Mouse (Mus musculus) heart, postnatal 0 days (tissue): ENCODE measurements at regions not wholly inside any gene's neighbourhood (a gene's known extent, or its start where the extent isn't known, plus 50 kb on each side); places are given as distances from the start of the nearest gene placed in this dataset.
A peak's percentile ranks its signal among the peaks of the same experiment; 100 is the strongest.

ENCODE experiments used
- ATAC-seq: fragments of 200-750 bp; cut with Nextera tagmentation; 2 replicates; pipeline ENCODE4 v1.8.0; 2017; ENCODE audit warnings: low read depth, moderate number of reproducible peaks, moderate library complexity; ENCODE audit not compliant: insufficient read depth
- DNase-seq: peaks from one replicate; pipeline ENCODE4 v3.0.0-alpha.2; 2016; ENCODE audit warnings: low spot score
- H3K27ac ChIP-seq: fragments of 300-500 bp; sonication (generic); 2 replicates; pipeline ENCODE4 v1.5.1; 2014; ENCODE audit warnings: low read depth, mild to moderate bottlenecking
- H3K27me3 ChIP-seq: fragments of 300-500 bp; sonication (generic); 2 replicates; pipeline ENCODE4 v1.6.1; 2014; ENCODE audit warnings: low read length, mixed read lengths; ENCODE audit not compliant: control insufficient read depth, insufficient read depth
- H3K36me3 ChIP-seq: fragments of 300-500 bp; sonication (generic); replicated peaks from 2 replicates; pipeline ENCODE4 v1.6.1; 2014; ENCODE audit warnings: low read length, mixed read lengths; ENCODE audit not compliant: control insufficient read depth, insufficient read depth
- H3K4me1 ChIP-seq: fragments of 300-500 bp; sonication (generic); 2 replicates; pipeline ENCODE4 v1.6.1; 2014; ENCODE audit warnings: antibody characterized with exemption; ENCODE audit not compliant: control insufficient read depth, insufficient read depth
- H3K4me2 ChIP-seq: fragments of 300-500 bp; sonication (generic); 2 replicates; pipeline ENCODE4 v1.6.1; 2014; ENCODE audit warnings: low read depth, mild to moderate bottlenecking, low read length, moderate library complexity
- H3K4me3 ChIP-seq: fragments of 300-500 bp; sonication (generic); 2 replicates; pipeline ENCODE4 v1.5.1; 2014; ENCODE audit warnings: low read depth, low read length
- H3K9ac ChIP-seq: fragments of 300-500 bp; sonication (generic); replicated peaks from 2 replicates; pipeline ENCODE4 v1.6.1; 2014; ENCODE audit warnings: low read depth, low read length, mixed read lengths
- H3K9me3 ChIP-seq: fragments of 300-500 bp; sonication (generic); replicated peaks from 2 replicates; pipeline ENCODE4 v1.6.1; 2016; ENCODE audit warnings: low read length; ENCODE audit not compliant: control insufficient read depth
- CTCF ChIP-seq: IDR thresholded peaks from 2 replicates; pipeline ENCODE4 v1.5.1; 2016; ENCODE audit warnings: antibody characterized with exemption, control low read depth, low read depth
- EP300 ChIP-seq: IDR thresholded peaks from 2 replicates; pipeline ENCODE4 v1.6.1; 2016; ENCODE audit warnings: antibody characterized with exemption, low read depth
- WGBS: fragments of 180-500 bp; shearing (Covaris S2); extraction: QIAGEN DNeasy Blood & Tissue Kit; methylation state at CpG from one replicate; pipeline ENCODE4 v1.1.7; 2014; 5-methylcytosine and 5-hydroxymethylcytosine counted together

DNA sequence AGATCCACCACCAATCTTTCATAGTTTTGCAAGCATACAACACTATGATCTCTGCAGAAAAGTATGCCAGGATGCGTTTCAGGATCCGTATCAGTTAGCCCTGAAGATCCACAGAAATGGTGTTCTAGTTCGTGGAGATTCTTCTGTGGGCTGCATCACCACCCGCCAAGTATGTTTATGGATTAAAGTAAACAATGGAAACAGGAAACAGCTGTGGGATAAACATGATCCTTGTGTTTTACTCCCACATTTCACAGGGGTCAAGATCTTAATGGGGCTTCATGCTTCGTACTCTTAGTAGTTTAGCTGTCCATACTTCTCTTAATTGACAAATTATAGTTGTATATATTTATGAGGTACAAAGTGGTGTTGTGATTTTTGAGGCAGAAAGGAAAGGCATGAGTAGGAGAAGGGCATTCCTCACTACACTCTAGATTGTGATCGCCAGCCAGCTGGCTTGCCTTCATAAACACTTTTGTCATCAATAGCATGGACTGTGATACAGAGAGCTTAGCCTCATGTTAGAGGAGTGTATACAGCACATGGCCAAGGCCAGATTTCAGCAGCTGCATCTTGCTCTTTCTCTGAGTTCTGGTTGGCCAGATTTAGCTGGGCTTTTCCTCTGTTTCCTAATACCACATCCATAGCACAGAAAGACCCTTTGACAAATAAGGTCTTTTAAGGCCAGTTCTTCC lies 195.8 kb upstream of the Fermt1 start:
- Histone ChIP-seq H3K4me1 (peaks cover 3% of the 10 kb centered on the region; the same call in 1 of the 2 replicates), H3K4me3 (no peak overlapping the region), H3K9me3 (no peaks in the 10 kb centered on the region), H3K4me2 (no peak overlapping the region), H3K9ac (no peak overlapping the region), H3K27me3 (no peaks in the 10 kb centered on the region), H3K27ac (no peak overlapping the region), H3K36me3 (no peaks in the 10 kb centered on the region)
- WGBS = 64% methylated on average over 6 of the region's 6 CpGs
- DNase-seq (no peak), ATAC-seq (no peak)
- TF ChIP-seq CTCF (no peak), EP300 (no peak)

- H3K4me3 ChIP-seq = no peak overlapping the region
- H3K36me3 ChIP-seq = no peaks in the 10 kb centered on the region
- no peak overlapping the region for H3K9ac ChIP-seq
- H3K4me2 ChIP-seq = no peak overlapping the region
- no peak for DNase-seq
- no peaks in the 10 kb centered on the region for H3K27me3 ChIP-seq
- TF ChIP-seq CTCF (no peak), EP300 (no peak)
- no peak overlapping the region for H3K27ac ChIP-seq
- no peaks in the 10 kb centered on the region for H3K4me1 ChIP-seq
- no peak for ATAC-seq
- 41% methylated on average over 1 of the region's 1 CpGs for WGBS
- H3K9me3 ChIP-seq = no peaks in the 10 kb centered on the region
Measured at GRCm38 (mm10) chr2:133152461-133152860, 206.8 kb upstream of the Fermt1 start.

DNA sequence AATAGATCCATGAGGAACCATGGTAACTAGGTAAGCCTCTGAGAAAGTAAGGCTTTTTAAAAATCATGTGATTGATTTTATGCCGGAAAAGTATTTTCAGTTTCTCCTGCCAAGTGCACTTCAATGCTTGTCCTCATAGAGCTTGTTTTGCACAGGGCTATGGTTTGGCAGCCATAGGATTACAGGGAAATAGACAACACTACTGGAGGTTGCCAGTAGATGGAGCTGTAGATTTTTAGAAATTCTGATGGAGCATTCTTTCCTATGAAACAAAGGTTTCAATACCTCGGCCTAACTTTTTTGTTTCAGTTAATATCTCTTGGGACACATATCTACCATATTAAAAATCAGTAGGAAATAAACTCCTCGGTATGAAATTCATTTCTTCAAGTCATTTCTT lies 210.8 kb upstream of the Fermt1 start:
- WGBS = 23% methylated on average over 3 of the region's 3 CpGs

DNA sequence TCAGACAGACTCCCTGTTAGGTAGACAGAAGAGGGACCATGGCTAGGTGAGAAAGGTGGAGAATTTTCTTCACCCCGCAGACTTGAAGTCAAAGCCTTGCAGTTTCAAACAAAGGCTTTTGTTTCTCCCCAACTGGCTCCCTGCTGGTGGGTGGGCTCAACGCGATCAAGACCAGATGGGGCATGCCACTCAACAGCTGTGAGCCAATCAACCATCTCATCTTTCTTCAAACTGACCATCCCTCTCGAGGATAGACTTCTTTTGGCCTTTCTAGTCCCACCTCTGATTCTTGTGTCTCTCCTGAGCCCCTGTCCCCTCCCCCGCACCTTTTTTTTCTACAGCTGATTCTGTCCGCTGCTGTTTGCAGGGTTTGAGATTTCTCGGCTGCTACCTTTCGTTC lies 212.5 kb upstream of the Fermt1 start:
- WGBS = 62% methylated on average over 8 of the region's 8 CpGs
- Histone ChIP-seq H3K27me3 (no peaks in the 10 kb centered on the region), H3K9ac (no peak overlapping the region), H3K9me3 (no peaks in the 10 kb centered on the region), H3K36me3 (no peaks in the 10 kb centered on the region), H3K4me1 (no peaks in the 10 kb centered on the region), H3K4me3 (no peak overlapping the region), H3K27ac (no peak overlapping the region), H3K4me2 (no peak overlapping the region)
- DNase-seq (no peak), ATAC-seq (no peak)
- TF ChIP-seq EP300 (no peak), CTCF (no peak)

More for the DNA sequence above, 210.8 kb upstream of the Fermt1 start:
- Histone ChIP-seq H3K4me3 (no peak overlapping the region), H3K27ac (no peak overlapping the region), H3K4me2 (no peak overlapping the region), H3K27me3 (no peaks in the 10 kb centered on the region), H3K9me3 (no peaks in the 10 kb centered on the region), H3K9ac (no peak overlapping the region), H3K36me3 (no peaks in the 10 kb centered on the region), H3K4me1 (no peaks in the 10 kb centered on the region)
- peak; percentile 41 for DNase-seq
- no peak for ATAC-seq
- peak; percentile 59 for TF ChIP-seq CTCF
- TF ChIP-seq EP300 = no peak

- H3K27ac ChIP-seq = no peak overlapping the region
- TF ChIP-seq EP300 (no peak), CTCF (no peak)
- no peaks in the 10 kb centered on the region for H3K36me3 ChIP-seq
- H3K9me3 ChIP-seq = no peaks in the 10 kb centered on the region
- H3K4me1 ChIP-seq = no peaks in the 10 kb centered on the region
- ATAC-seq (no peak), DNase-seq (no peak)
- WGBS = 29% methylated on average over 2 of the region's 2 CpGs
- H3K4me3 ChIP-seq = no peak overlapping the region
- H3K9ac ChIP-seq = no peak overlapping the region
- no peak overlapping the region for H3K4me2 ChIP-seq
- no peaks in the 10 kb centered on the region for H3K27me3 ChIP-seq
Measured at GRCm38 (mm10) chr2:133159398-133159797, 213.7 kb upstream of the Fermt1 start.

GRCm38 (mm10) chr2:133176411-133176810 lies 230.7 kb upstream of the Fermt1 start:
- Histone ChIP-seq H3K4me3 (no peak overlapping the region), H3K27me3 (no peaks in the 10 kb centered on the region), H3K9ac (no peak overlapping the region), H3K9me3 (no peaks in the 10 kb centered on the region), H3K4me1 (no peaks in the 10 kb centered on the region), H3K36me3 (no peaks in the 10 kb centered on the region), H3K4me2 (no peak overlapping the region), H3K27ac (no peak overlapping the region)
- DNase-seq (no peak), ATAC-seq (no peak)
- no peak for TF ChIP-seq EP300
- no peak for TF ChIP-seq CTCF
- WGBS = 69% methylated on average over 3 of the region's 3 CpGs
